In the genomic region with DNA sequence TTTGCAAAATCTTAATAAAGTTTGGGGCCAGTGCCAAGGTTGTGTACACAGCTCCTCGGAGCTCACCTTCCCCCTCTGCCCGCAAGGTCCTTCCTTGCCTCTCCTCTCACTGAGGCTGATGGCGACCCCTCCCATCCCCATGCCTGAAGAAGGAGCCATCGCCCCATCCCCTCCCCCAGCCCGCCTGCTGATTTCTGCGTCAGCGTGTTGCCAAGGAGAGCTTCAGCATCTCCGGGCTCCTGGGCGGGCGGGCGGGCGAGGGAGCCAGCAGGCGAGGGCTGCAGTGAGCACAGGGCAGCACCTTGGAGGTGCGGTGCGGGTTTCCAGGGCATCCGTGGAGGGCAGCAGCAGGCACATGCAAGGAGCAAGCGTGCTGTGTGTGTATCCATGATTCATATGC, we compare ENCODE assay signal across 8 mouse cellular contexts. TPM values are rescaled to one million over a fixed set of nuclear protein-coding genes. Genes with fewer than 3 reads are reported as not detected.
DNase-seq lines count a peak whose midpoint lies in the region; ATAC-seq and TF ChIP-seq lines count a peak whose summit lies in the region.

No protein-coding gene starts in this region.

- H3K9ac ChIP-seq in kidney, embryonic 14.5 days (ENCODE audit: low read depth, low read length), result no peak overlapping the region
- H3K9ac ChIP-seq in limb, embryonic 15.5 days, result no peak overlapping the region
- H3K9ac ChIP-seq in stomach, embryonic 15.5 days, result no peak overlapping the region

- no peak for DNase-seq in kidney, adult 2 months
- DNase-seq in embryo, embryonic 10 days (ENCODE audit: low spot score), result peak; percentile 47
- peak; percentile 51 to 58 for DNase-seq in frontal cortex, postnatal 10 days (ENCODE audit: low spot score in 2 of 2)
- no peak for DNase-seq in c-Kit-positive CD71-positive TER-119-positive erythroid progenitor cells, embryonic 14.5 days (ENCODE audit: low spot score)
- no peak for DNase-seq in B cell, adult 2 months

- H3K4me2 ChIP-seq in kidney, embryonic 14.5 days (replicated peaks; ENCODE audit: low read depth, low read length), result peak overlapping the region; percentile 39
- peak overlapping the region; percentile 49 for H3K4me2 ChIP-seq in limb, embryonic 15.5 days
- H3K4me2 ChIP-seq in stomach, embryonic 15.5 days, result peak overlapping the region; percentile 54

- H3K27me3 ChIP-seq in kidney, embryonic 14.5 days (ENCODE audit: control insufficient read depth, insufficient read depth, low read length), result no peaks in the 10 kb centered on the region
- H3K27me3 ChIP-seq in kidney, adult 2 months (replicated peaks; ENCODE audit: control insufficient read depth, insufficient read depth, low read length), result no peaks in the 10 kb centered on the region
- H3K27me3 ChIP-seq in limb, embryonic 15.5 days, result no peaks in the 10 kb centered on the region
- H3K27me3 ChIP-seq in stomach, embryonic 15.5 days (replicated peaks), result no peaks in the 10 kb centered on the region

- no peak for TF ChIP-seq CTCF in kidney, adult 2 months (conservative IDR thresholded peaks at IDR 0.05; ENCODE audit: insufficient read depth, insufficient read length, low read depth, low read length)

- H3K27ac ChIP-seq in kidney, embryonic 14.5 days (ENCODE audit: low read depth, low read length), result no peak overlapping the region
- H3K27ac ChIP-seq in kidney, adult 2 months (ENCODE audit: insufficient read depth, low read depth, low read length), result no peak overlapping the region
- no peak overlapping the region for H3K27ac ChIP-seq in limb, embryonic 15.5 days
- H3K27ac ChIP-seq in stomach, embryonic 15.5 days, result no peak overlapping the region

- no peak for TF ChIP-seq POLR2A in kidney, adult 2 months (IDR thresholded peaks at IDR 0.05; ENCODE audit: low read depth, low read length)

- H3K36me3 ChIP-seq in kidney, embryonic 14.5 days (ENCODE audit: control insufficient read depth, insufficient read depth, low read length), result no peaks in the 10 kb centered on the region
- no peaks in the 10 kb centered on the region for H3K36me3 ChIP-seq in kidney, adult 2 months (ENCODE audit: control insufficient read depth, insufficient read depth, low read length)
- H3K36me3 ChIP-seq in limb, embryonic 15.5 days, result 0 out of 2 replicates have a peak, but pooled peaks cover 3% of the 10 kb centered on the region
- H3K36me3 ChIP-seq in stomach, embryonic 15.5 days, result no peaks in the 10 kb centered on the region

- peak overlapping the region; percentile 17; the same call in 1 of the 2 replicates for H3K4me3 ChIP-seq in kidney, embryonic 14.5 days (ENCODE audit: low read length)
- H3K4me3 ChIP-seq in kidney, adult 2 months (ENCODE audit: insufficient read depth, low read depth, low read length), result no peak overlapping the region
- peak overlapping the region; percentile 25 for H3K4me3 ChIP-seq in limb, embryonic 15.5 days
- peak overlapping the region; percentile 17; the same call in 1 of the 2 replicates for H3K4me3 ChIP-seq in stomach, embryonic 15.5 days (replicated peaks)

- 1% methylated on average over 17 of the region's 17 CpGs for WGBS in kidney, embryonic 14.5 days
- WGBS in kidney, adult 2 months, result 39% methylated on average over 17 of the region's 17 CpGs
- 2% methylated on average over 17 of the region's 17 CpGs for WGBS in limb, embryonic 15.5 days
- WGBS in stomach, embryonic 15.5 days, result 2% methylated on average over 17 of the region's 17 CpGs

- H3K4me1 ChIP-seq in kidney, embryonic 14.5 days (ENCODE audit: control insufficient read depth, insufficient read depth, low read length), result peaks cover 15% of the 10 kb centered on the region
- no peaks in the 10 kb centered on the region for H3K4me1 ChIP-seq in kidney, adult 2 months (ENCODE audit: control insufficient read depth, insufficient read depth, low read length)
- H3K4me1 ChIP-seq in limb, embryonic 15.5 days, result peaks cover 16% of the 10 kb centered on the region
- peaks cover 9% of the 10 kb centered on the region; the same call in 1 of the 2 replicates for H3K4me1 ChIP-seq in stomach, embryonic 15.5 days

- ATAC-seq in kidney, embryonic 14.5 days (ENCODE audit: low FRiP score, low TSS enrichment), result no peak
- ATAC-seq in limb, embryonic 15.5 days (ENCODE audit: insufficient number of reproducible peaks, low FRiP score, low TSS enrichment, low read depth), result 0 out of 2 replicates have a peak, but pooled peaks have one; percentile 22
- ATAC-seq in stomach, embryonic 15.5 days (ENCODE audit: insufficient read depth, low FRiP score, low read depth), result no peak

- H3K9me3 ChIP-seq in kidney, embryonic 14.5 days (ENCODE audit: control insufficient read depth, low read length), result no peaks in the 10 kb centered on the region
- H3K9me3 ChIP-seq in limb, embryonic 15.5 days, result no peaks in the 10 kb centered on the region
- H3K9me3 ChIP-seq in stomach, embryonic 15.5 days, result no peaks in the 10 kb centered on the region

RNA-seq across cellular contexts. Expression of a gene that starts 28.4 kb away (rescaled TPM):
- polyA plus RNA-seq in kidney, embryonic 14.5 days (2014; fragmentation: Nextera tagmentation; extraction: Ambion mirVana), result 5.9 and 6.0 TPM in 2 replicates
- 4.4 and 5.0 TPM in 2 replicates for polyA plus RNA-seq in kidney, adult 2 months (2012; rRNA removed)
- polyA plus RNA-seq in limb, embryonic 15.5 days (2015; fragmentation: Nextera tagmentation; extraction: Ambion mirVana), result 3.3 and 3.6 TPM in 2 replicates
- 5.6 and 5.7 TPM in 2 replicates for polyA plus RNA-seq in stomach, embryonic 15.5 days (2015; fragmentation: Nextera tagmentation; extraction: Ambion mirVana)

RNA-seq across cellular contexts. Expression of a gene that starts 37.0 kb away (rescaled TPM):
- polyA plus RNA-seq in kidney, embryonic 14.5 days (2014; fragmentation: Nextera tagmentation; extraction: Ambion mirVana), result not detected in 2 replicates
- not detected in 2 replicates for polyA plus RNA-seq in kidney, adult 2 months (2012; rRNA removed)
- polyA plus RNA-seq in limb, embryonic 15.5 days (2015; fragmentation: Nextera tagmentation; extraction: Ambion mirVana), result not detected in 2 replicates
- not detected in 2 replicates for polyA plus RNA-seq in stomach, embryonic 15.5 days (2015; fragmentation: Nextera tagmentation; extraction: Ambion mirVana)

RNA-seq across cellular contexts. Expression of a gene that starts 41.5 kb away (rescaled TPM):
- 9.6 and 11.8 TPM in 2 replicates for polyA plus RNA-seq in kidney, embryonic 14.5 days (2014; fragmentation: Nextera tagmentation; extraction: Ambion mirVana)
- polyA plus RNA-seq in kidney, adult 2 months (2012; rRNA removed), result 9.5 and 9.9 TPM in 2 replicates
- 6.3 and 6.7 TPM in 2 replicates for polyA plus RNA-seq in limb, embryonic 15.5 days (2015; fragmentation: Nextera tagmentation; extraction: Ambion mirVana)
- 6.9 and 7.6 TPM in 2 replicates for polyA plus RNA-seq in stomach, embryonic 15.5 days (2015; fragmentation: Nextera tagmentation; extraction: Ambion mirVana)

Comparison
In these comparisons a context has a peak if more than half of its experiments do, and no peak if none do; other contexts are left out.
1. DNase-seq: peak in embryo, embryonic 10 days (single experiment) and frontal cortex, postnatal 10 days (2 of 2); none in kidney, adult 2 months (single experiment), c-Kit-positive CD71-positive TER-119-positive erythroid progenitor cells, embryonic 14.5 days (single experiment) and B cell, adult 2 months (0 of 2).
2. Peak in every context shown above with its lines, with median percentiles within 50 percentile points of each other: H3K4me2 ChIP-seq.